Mouse (Mus musculus): Measurements from ENCODE around the gene Mob3c. TPM values are rescaled to one million over a fixed set of nuclear protein-coding genes. Genes with fewer than 3 reads are reported as not detected.

Gene Mob3c
- polyA plus RNA-seq, 1 experiment from 2014 or later, result 13.6 TPM

DNA sequence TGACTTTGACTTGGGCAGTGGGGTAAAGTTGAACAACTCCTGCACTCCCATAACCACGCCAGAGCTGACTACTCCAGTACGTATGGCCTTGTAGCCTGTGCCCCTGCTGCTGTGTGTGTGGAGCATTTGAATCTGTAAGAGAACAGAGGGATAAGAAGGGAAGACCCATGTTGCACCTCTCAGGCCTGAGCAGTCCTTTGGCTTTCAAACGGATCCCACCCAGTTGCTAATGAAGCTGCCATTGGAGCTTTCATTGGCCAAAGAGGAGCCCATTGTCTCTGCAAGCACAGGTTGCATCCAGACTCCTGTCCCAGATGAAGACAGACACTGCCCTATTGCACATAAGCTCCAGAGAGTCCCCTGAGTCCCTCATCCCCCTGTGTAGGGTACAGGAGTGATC is 45.3 kb downstream of the Mob3c start:
- Histone ChIP-seq H3K27me3 (replicated peaks; ENCODE audit: control insufficient read depth, insufficient read depth, low read length) (no peaks in the 10 kb centered on the region), H3K27ac (ENCODE audit: low read depth, low read length) (no peak overlapping the region), H3K9ac (ENCODE audit: low read depth, low read length) (no peak overlapping the region), H3K36me3 (ENCODE audit: control insufficient read depth, insufficient read depth) (peaks cover 68% of the 10 kb centered on the region), H3K4me3 (ENCODE audit: low read depth, low read length) (no peak overlapping the region), H3K9me3 (ENCODE audit: control insufficient read depth) (no peaks in the 10 kb centered on the region), H3K4me2 (replicated peaks; ENCODE audit: low read depth) (no peak overlapping the region), H3K4me1 (replicated peaks; ENCODE audit: control insufficient read depth, insufficient read depth, low read length) (no peaks in the 10 kb centered on the region; the same call in 1 of the 2 replicates)
- TF ChIP-seq CTCF (IDR thresholded peaks at IDR 0.05; ENCODE audit: low read depth), result no peak
- ATAC-seq, result no peak
- WGBS, result 87% methylated on average over 3 of the region's 3 CpGs

DNA sequence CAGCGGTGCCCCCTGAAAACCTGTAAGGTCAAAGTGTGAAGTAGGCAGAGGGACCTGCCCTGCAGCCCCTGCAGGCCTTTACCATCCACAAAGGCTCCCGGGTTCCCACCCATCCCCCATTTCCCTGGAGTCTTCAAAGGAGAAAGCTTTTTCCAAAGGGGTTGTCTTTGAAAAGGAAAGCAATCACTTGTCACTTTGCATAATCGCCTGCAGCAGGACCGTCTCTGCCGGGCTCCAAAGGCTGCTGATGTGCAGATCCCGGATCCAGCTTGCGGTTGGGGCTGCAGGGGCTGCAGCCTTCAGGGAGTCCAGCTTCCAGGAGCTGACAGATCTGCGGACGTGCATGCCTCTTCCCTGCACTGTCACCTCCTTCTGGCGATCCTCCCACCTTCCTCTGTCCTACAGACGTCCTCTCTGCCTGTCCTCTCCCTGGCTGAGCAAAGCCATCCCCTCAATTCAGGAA is 50.4 kb downstream of the Mob3c start:
- no peak overlapping the region for H3K4me3 ChIP-seq (ENCODE audit: low read depth, low read length)
- H3K36me3 ChIP-seq (ENCODE audit: control insufficient read depth, insufficient read depth), result peaks cover 37% of the 10 kb centered on the region
- WGBS, result 29% methylated on average over 11 of the region's 11 CpGs
- no peak overlapping the region for H3K27ac ChIP-seq (ENCODE audit: low read depth, low read length)
- no peak overlapping the region for H3K4me2 ChIP-seq (replicated peaks; ENCODE audit: low read depth)
- H3K4me1 ChIP-seq (replicated peaks; ENCODE audit: control insufficient read depth, insufficient read depth, low read length), result no peaks in the 10 kb centered on the region; the same call in 1 of the 2 replicates
- no peaks in the 10 kb centered on the region for H3K27me3 ChIP-seq (replicated peaks; ENCODE audit: control insufficient read depth, insufficient read depth, low read length)
- H3K9me3 ChIP-seq (ENCODE audit: control insufficient read depth), result no peaks in the 10 kb centered on the region
- H3K9ac ChIP-seq (ENCODE audit: low read depth, low read length), result no peak overlapping the region
- ATAC-seq, result no peak
- no peak for TF ChIP-seq CTCF (IDR thresholded peaks at IDR 0.05; ENCODE audit: low read depth)

DNA sequence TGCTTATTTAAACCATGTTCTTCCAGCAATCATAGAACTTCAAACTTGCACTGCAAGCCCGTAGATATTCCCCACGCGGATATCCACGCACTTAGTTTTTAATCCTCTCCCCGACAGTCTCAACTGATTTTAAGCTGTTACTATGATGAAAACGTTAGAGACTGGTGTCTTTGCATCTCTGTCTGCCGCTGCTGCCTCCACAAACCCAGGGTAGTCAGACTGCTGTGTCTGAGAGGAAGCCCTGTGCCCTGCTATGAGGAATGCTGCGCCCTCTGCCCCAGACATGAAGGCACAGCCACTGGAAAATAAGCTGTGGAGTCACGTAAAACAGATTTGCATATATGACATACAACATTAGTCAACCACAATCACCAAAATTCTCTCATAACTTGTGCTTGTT is 50.9 kb downstream of the Mob3c start:
- Histone ChIP-seq H3K9ac (ENCODE audit: low read depth, low read length) (no peak overlapping the region), H3K4me3 (ENCODE audit: low read depth, low read length) (no peak overlapping the region), H3K9me3 (ENCODE audit: control insufficient read depth) (no peaks in the 10 kb centered on the region), H3K36me3 (ENCODE audit: control insufficient read depth, insufficient read depth) (peaks cover 33% of the 10 kb centered on the region; the same call in 1 of the 2 replicates), H3K27me3 (replicated peaks; ENCODE audit: control insufficient read depth, insufficient read depth, low read length) (no peaks in the 10 kb centered on the region), H3K27ac (ENCODE audit: low read depth, low read length) (no peak overlapping the region), H3K4me1 (replicated peaks; ENCODE audit: control insufficient read depth, insufficient read depth, low read length) (no peaks in the 10 kb centered on the region; the same call in 1 of the 2 replicates), H3K4me2 (replicated peaks; ENCODE audit: low read depth) (no peak overlapping the region)
- no peak for TF ChIP-seq CTCF (IDR thresholded peaks at IDR 0.05; ENCODE audit: low read depth)
- 58% methylated on average over 9 of the region's 9 CpGs for WGBS
- no peak for ATAC-seq

DNA sequence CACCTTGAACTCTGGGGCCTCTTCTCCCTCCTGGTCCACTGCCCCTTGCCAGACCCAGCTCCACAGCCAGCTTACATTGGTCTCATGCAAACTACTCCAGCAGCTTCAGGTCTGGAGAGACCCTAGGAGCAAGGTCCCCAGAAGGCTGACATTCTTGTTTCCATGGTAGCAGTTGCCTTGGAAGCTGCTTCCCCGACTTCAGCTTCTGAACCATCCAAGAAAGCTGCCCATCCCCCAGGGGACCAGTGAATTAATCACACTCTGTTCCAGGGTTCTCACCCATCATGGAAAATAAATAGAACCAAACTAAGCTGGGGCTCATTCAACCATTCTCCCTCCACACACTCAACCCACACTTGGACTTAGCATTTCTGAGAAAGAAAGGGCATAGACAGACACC is 53.3 kb downstream of the Mob3c start:
- H3K4me1 ChIP-seq (replicated peaks; ENCODE audit: control insufficient read depth, insufficient read depth, low read length), result no peaks in the 10 kb centered on the region
- no peaks in the 10 kb centered on the region for H3K9me3 ChIP-seq (ENCODE audit: control insufficient read depth)
- no peak overlapping the region for H3K4me2 ChIP-seq (replicated peaks; ENCODE audit: low read depth)
- no peak for TF ChIP-seq CTCF (IDR thresholded peaks at IDR 0.05; ENCODE audit: low read depth)
- H3K9ac ChIP-seq (ENCODE audit: low read depth, low read length), result no peak overlapping the region
- no peak overlapping the region for H3K27ac ChIP-seq (ENCODE audit: low read depth, low read length)
- H3K27me3 ChIP-seq (replicated peaks; ENCODE audit: control insufficient read depth, insufficient read depth, low read length), result no peaks in the 10 kb centered on the region
- 28% methylated on average over 1 of the region's 1 CpGs for WGBS
- no peak for ATAC-seq
- H3K36me3 ChIP-seq (ENCODE audit: control insufficient read depth, insufficient read depth), result 0 out of 2 replicates have a peak, but pooled peaks cover 19% of the 10 kb centered on the region
- H3K4me3 ChIP-seq (ENCODE audit: low read depth, low read length), result no peak overlapping the region

DNA sequence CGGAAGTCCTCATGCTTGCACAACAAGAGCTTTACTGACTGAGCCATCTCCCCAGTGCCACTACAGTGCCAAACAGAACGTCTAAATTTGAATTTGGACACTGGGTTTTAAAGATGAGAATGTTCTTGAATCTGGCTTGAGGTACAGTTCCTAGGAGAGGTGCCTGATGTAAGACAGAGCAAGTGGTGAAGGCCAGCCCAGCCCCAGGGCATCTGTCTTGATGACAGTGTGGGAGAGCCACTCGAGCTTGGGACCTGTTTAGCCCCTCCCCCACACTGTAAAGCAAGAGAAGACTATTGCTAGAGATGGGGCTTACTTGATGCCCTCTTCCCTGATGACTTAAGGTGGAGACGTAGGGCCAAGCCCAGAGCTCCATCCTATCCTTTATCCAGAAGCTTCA is 54.3 kb downstream of the Mob3c start:
- Histone ChIP-seq H3K4me1 (replicated peaks; ENCODE audit: control insufficient read depth, insufficient read depth, low read length) (no peaks in the 10 kb centered on the region), H3K4me3 (ENCODE audit: low read depth, low read length) (no peak overlapping the region), H3K9ac (ENCODE audit: low read depth, low read length) (no peak overlapping the region), H3K36me3 (ENCODE audit: control insufficient read depth, insufficient read depth) (0 out of 2 replicates have a peak, but pooled peaks cover 11% of the 10 kb centered on the region), H3K4me2 (replicated peaks; ENCODE audit: low read depth) (no peak overlapping the region), H3K9me3 (ENCODE audit: control insufficient read depth) (no peaks in the 10 kb centered on the region), H3K27ac (ENCODE audit: low read depth, low read length) (no peak overlapping the region), H3K27me3 (replicated peaks; ENCODE audit: control insufficient read depth, insufficient read depth, low read length) (no peaks in the 10 kb centered on the region)
- no peak for TF ChIP-seq CTCF (IDR thresholded peaks at IDR 0.05; ENCODE audit: low read depth)
- WGBS, result 53% methylated on average over 4 of the region's 4 CpGs
- no peak for ATAC-seq

DNA sequence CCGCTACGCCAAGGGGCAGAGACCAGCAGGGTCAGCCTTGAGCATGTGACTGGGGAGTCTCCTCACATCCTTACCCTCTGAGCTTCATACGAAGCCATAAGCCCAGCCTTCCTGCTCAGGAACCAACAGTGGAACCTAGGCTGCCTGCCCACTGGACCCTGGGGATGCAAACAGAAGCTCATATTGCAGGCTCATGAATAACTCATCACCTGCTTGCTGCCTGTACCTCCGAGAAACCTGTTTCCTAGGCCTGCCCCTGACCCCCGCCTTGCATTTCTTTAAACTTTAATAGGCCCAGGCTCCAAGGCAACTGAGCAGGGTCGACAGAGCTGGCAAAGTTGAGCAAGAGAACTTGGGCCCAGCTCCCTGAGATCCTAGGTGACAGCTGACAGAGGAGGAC is 56.1 kb downstream of the Mob3c start, which contains the start of gene Kncn:
Gene Kncn (plus strand): TSS at position 379 of the 400 bp plus-strand sequence.
- WGBS, result 73% methylated on average over 6 of the region's 6 CpGs
- ATAC-seq, result no peak
- Histone ChIP-seq H3K27me3 (replicated peaks; ENCODE audit: control insufficient read depth, insufficient read depth, low read length) (0 out of 2 replicates have a peak, but pooled peaks cover 3% of the 10 kb centered on the region), H3K4me1 (replicated peaks; ENCODE audit: control insufficient read depth, insufficient read depth, low read length) (no peaks in the 10 kb centered on the region), H3K36me3 (ENCODE audit: control insufficient read depth, insufficient read depth) (no peaks in the 10 kb centered on the region), H3K27ac (ENCODE audit: low read depth, low read length) (no peak within 1 kb of the TSS), H3K9ac (ENCODE audit: low read depth, low read length) (no peak within 1 kb of the TSS; the same call in 1 of the 2 replicates), H3K9me3 (ENCODE audit: control insufficient read depth) (no peaks in the 10 kb centered on the region), H3K4me2 (replicated peaks; ENCODE audit: low read depth) (no peak within 1 kb of the TSS), H3K4me3 (ENCODE audit: low read depth, low read length) (no peak within 1 kb of the TSS)
- TF ChIP-seq CTCF (IDR thresholded peaks at IDR 0.05; ENCODE audit: low read depth), result no peak

Other genes starting within 250 kb of the Mob3c start
- not detected in 2 replicates for gene Cyp4a32, start 227.1 kb upstream of the Mob3c start, polyA plus RNA-seq (2015; fragmentation: Nextera tagmentation; extraction: Ambion mirVana)
- 2.6 TPM in 2 replicates for gene Cyp4b1, start 180.4 kb upstream of the Mob3c start, polyA plus RNA-seq (2015; fragmentation: Nextera tagmentation; extraction: Ambion mirVana)
- gene Efcab14, start 90.3 kb upstream of the Mob3c start, polyA plus RNA-seq (2015; fragmentation: Nextera tagmentation; extraction: Ambion mirVana), result 33.3 and 35.0 TPM in 2 replicates
- 0.33 and 0.44 TPM in 2 replicates for gene Tex38, start 47.1 kb upstream of the Mob3c start, polyA plus RNA-seq (2015; fragmentation: Nextera tagmentation; extraction: Ambion mirVana)
- gene Atpaf1, start 43.3 kb upstream of the Mob3c start, polyA plus RNA-seq (2015; fragmentation: Nextera tagmentation; extraction: Ambion mirVana), result 40.8 and 43.2 TPM in 2 replicates
- gene Mknk1, start 11.1 kb downstream of the Mob3c start, polyA plus RNA-seq (2015; fragmentation: Nextera tagmentation; extraction: Ambion mirVana), result 12.8 and 15.1 TPM in 2 replicates
- not detected in 2 replicates for gene Kncn, start 56.3 kb downstream of the Mob3c start, polyA plus RNA-seq (2015; fragmentation: Nextera tagmentation; extraction: Ambion mirVana)
- not detected in 2 replicates for gene 6430628N08Rik, start 62.6 kb downstream of the Mob3c start, polyA plus RNA-seq (2015; fragmentation: Nextera tagmentation; extraction: Ambion mirVana)
- not detected in 2 replicates for gene Dmbx1, start 111.8 kb downstream of the Mob3c start, polyA plus RNA-seq (2015; fragmentation: Nextera tagmentation; extraction: Ambion mirVana)
- 105 and 125 TPM in 2 replicates for gene Faah, start 189.8 kb downstream of the Mob3c start, polyA plus RNA-seq (2015; fragmentation: Nextera tagmentation; extraction: Ambion mirVana)
- 34.5 and 37.5 TPM in 2 replicates for gene Nsun4, start 225.8 kb downstream of the Mob3c start, polyA plus RNA-seq (2015; fragmentation: Nextera tagmentation; extraction: Ambion mirVana)
- 1,002 and 1,003 TPM in 2 replicates for gene Uqcrh, start 247.0 kb downstream of the Mob3c start, polyA plus RNA-seq (2015; fragmentation: Nextera tagmentation; extraction: Ambion mirVana)
- gene Lrrc41, start 247.2 kb downstream of the Mob3c start, polyA plus RNA-seq (2015; fragmentation: Nextera tagmentation; extraction: Ambion mirVana), result 49.2 and 52.0 TPM in 2 replicates

Data from intestine, postnatal 0 days (tissue).